Mouse (Mus musculus): Measurements from ENCODE around the gene F9. TPM values are rescaled to one million over a fixed set of nuclear protein-coding genes. Genes with fewer than 3 reads are reported as not detected.

Gene F9
- total and polyA plus RNA-seq, 3 experiments: not detected

DNA sequence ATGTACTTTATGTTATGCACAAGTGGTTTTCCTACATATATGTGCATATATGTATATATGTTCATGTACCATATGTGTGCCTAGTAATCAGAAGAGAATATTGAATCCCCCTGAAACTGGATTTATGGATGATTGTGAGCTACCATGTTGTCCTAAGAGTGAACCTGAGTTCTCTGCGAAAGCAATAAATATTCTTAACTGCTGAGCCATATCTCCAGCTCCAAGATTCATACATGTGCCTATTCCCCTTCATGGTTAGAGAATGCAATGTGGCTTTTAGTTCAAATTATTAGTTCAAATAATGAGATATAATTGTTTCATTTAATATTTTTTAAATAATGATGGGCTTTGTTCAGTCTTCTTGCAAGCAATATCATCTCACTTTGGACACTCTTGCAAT lies 55.5 kb downstream of the F9 start:
- TF ChIP-seq E2F4 (IDR thresholded peaks at IDR 0.05; ENCODE audit: borderline replicate concordance, low read depth, low read length): no peak
- no peak for TF ChIP-seq POLR2AphosphoS5 (IDR thresholded peaks at IDR 0.05; ENCODE audit: borderline replicate concordance, low read depth, low read length)
- TF ChIP-seq MAFK (IDR thresholded peaks at IDR 0.05; ENCODE audit: borderline replicate concordance, low read depth, low read length): no peak
- TF ChIP-seq SMC3 (IDR thresholded peaks at IDR 0.05; ENCODE audit: low read depth, low read length): no peak
- TF ChIP-seq USF2 (IDR thresholded peaks at IDR 0.05; ENCODE audit: borderline replicate concordance in 1 of 2, insufficient read depth in 1 of 2, low read depth in 1 of 2, low read length in 2 of 2): no peak
- TF ChIP-seq CHD2 (IDR thresholded peaks at IDR 0.05; ENCODE audit: low read length): no peak
- no peak for TF ChIP-seq RCOR1 (IDR thresholded peaks at IDR 0.05; ENCODE audit: low read depth, low read length)
- TF ChIP-seq KAT2A (conservative IDR thresholded peaks at IDR 0.05; ENCODE audit: low read depth, low read length): no peak
- TF ChIP-seq POLR2A (IDR thresholded peaks at IDR 0.05; ENCODE audit: control insufficient read depth in 1 of 2, insufficient read depth in 1 of 2, low read depth in 1 of 2, low read length in 2 of 2, poor library complexity in 1 of 2): no peak
- TF ChIP-seq GATA1 (IDR thresholded peaks at IDR 0.05; ENCODE audit: low read depth, low read length): no peak
- TF ChIP-seq MXI1 (IDR thresholded peaks at IDR 0.05; ENCODE audit: low read depth, low read length): no peak
- no peak for TF ChIP-seq BHLHE40 (IDR thresholded peaks at IDR 0.05; ENCODE audit: borderline replicate concordance, low read depth, low read length)
- no peak for TF ChIP-seq EP300 (IDR thresholded peaks at IDR 0.05; ENCODE audit: low read depth in 1 of 2, low read length in 2 of 2)
- no peak for TF ChIP-seq HCFC1 (IDR thresholded peaks at IDR 0.05; ENCODE audit: low read depth, low read length)
- no peak overlapping the region for H3K4me3 ChIP-seq (ENCODE audit: control insufficient read depth in 1 of 2, insufficient read depth in 1 of 2, low read depth in 2 of 2, low read length in 2 of 2)

DNA sequence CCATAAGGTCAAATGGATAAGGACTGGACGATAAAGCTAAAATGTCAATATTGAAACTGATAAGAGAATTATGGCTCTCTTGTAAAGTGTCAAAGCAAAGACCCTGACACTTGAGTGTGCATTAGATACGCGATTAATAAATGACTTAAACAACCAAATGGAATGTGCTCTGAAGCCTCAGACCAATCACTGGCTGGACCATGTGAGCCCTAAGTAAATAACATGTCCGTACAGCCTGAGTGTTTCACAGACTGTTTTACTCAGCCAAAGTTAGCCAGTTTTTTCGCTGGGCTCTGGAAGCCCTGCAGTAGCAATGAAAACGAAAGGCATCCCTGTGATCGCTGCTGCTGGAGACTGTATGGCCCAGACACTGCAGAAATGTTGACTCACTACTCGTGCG lies 55.9 kb downstream of the F9 start:
- H3K27me3 ChIP-seq (ENCODE audit: control insufficient read depth in 1 of 2, insufficient read depth in 2 of 2, low read length in 2 of 2): no peaks in the 10 kb centered on the region
- no peaks in the 10 kb centered on the region for H3K36me3 ChIP-seq (ENCODE audit: control insufficient read depth in 1 of 2, insufficient read depth in 2 of 2, low read length in 2 of 2)
- no peaks in the 10 kb centered on the region for H3K9me3 ChIP-seq (replicated peaks; ENCODE audit: insufficient read depth, low read length)
- H3K79me2 ChIP-seq (ENCODE audit: control insufficient read depth, insufficient read depth, low read length, poor library complexity): no peaks in the 10 kb centered on the region
- no peak overlapping the region for H3K27ac ChIP-seq (ENCODE audit: control insufficient read depth, low read depth, low read length)
- DNase-seq (ENCODE audit: low read depth, low spot score): no peak
- H3K9ac ChIP-seq (ENCODE audit: control insufficient read depth, low read depth, low read length, poor library complexity, severe bottlenecking): no peak overlapping the region
- H3K4me1 ChIP-seq (ENCODE audit: control insufficient read depth in 1 of 2, insufficient read depth in 2 of 2, low read length in 2 of 2): no peaks in the 10 kb centered on the region
- no peak for TF ChIP-seq GATA1 (IDR thresholded peaks at IDR 0.05; ENCODE audit: low read depth, low read length)
- no peak for TF ChIP-seq ZMIZ1 (IDR thresholded peaks at IDR 0.05; ENCODE audit: low read depth, low read length)
- no peak for TF ChIP-seq ZC3H11A (IDR thresholded peaks at IDR 0.05; ENCODE audit: low read depth, low read length)
- no peak for TF ChIP-seq KAT2A (conservative IDR thresholded peaks at IDR 0.05; ENCODE audit: low read depth, low read length)
- TF ChIP-seq MAZ (IDR thresholded peaks at IDR 0.05; ENCODE audit: low read depth, low read length): no peak
- H3K4me3 ChIP-seq (ENCODE audit: control insufficient read depth in 1 of 2, insufficient read depth in 1 of 2, low read depth in 2 of 2, low read length in 2 of 2): no peak overlapping the region

More for the DNA sequence above, 55.5 kb downstream of the F9 start:
- no peak for DNase-seq (ENCODE audit: low read depth, low spot score)
- Histone ChIP-seq H3K27me3 (ENCODE audit: control insufficient read depth in 1 of 2, insufficient read depth in 2 of 2, low read length in 2 of 2) (no peaks in the 10 kb centered on the region), H3K27ac (ENCODE audit: control insufficient read depth, low read depth, low read length) (no peak overlapping the region), H3K9me3 (replicated peaks; ENCODE audit: insufficient read depth, low read length) (no peaks in the 10 kb centered on the region), H3K36me3 (ENCODE audit: control insufficient read depth in 1 of 2, insufficient read depth in 2 of 2, low read length in 2 of 2) (no peaks in the 10 kb centered on the region), H3K79me2 (ENCODE audit: control insufficient read depth, insufficient read depth, low read length, poor library complexity) (no peaks in the 10 kb centered on the region), H3K9ac (ENCODE audit: control insufficient read depth, low read depth, low read length, poor library complexity, severe bottlenecking) (no peak overlapping the region), H3K4me1 (ENCODE audit: control insufficient read depth in 1 of 2, insufficient read depth in 2 of 2, low read length in 2 of 2) (no peaks in the 10 kb centered on the region)
